Mouse (Mus musculus) frontal cortex, postnatal 14 days (tissue): ENCODE results near the gene Rabep1.

Experiments used
- DNase-seq, 2 experiments: peaks; one replicate each; pipeline ENCODE4 v3.0.0; 2022; ENCODE audit warnings: low spot score in 2 of 2

The Rabep1 gene

DNA sequence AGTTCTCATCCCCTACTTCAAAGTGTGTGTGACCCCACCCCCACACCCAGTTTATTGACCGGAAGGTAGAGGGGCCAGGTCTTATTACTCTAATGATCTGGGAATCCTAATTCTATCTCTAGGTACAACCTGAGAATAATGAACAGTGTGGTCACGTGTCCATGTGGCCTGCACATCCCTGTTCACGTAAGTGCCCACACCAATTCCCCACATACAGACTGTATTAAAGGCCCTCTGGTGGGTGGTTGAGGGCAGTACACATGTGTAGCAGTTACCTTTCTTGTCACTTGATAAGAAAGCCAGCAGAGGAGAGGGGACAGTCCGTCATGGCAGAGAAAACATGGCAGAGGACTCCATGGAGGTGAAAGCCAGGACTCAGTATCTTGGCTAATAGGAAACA is 129.4 kb downstream of the Rabep1 start:
- no peak for DNase-seq

DNA sequence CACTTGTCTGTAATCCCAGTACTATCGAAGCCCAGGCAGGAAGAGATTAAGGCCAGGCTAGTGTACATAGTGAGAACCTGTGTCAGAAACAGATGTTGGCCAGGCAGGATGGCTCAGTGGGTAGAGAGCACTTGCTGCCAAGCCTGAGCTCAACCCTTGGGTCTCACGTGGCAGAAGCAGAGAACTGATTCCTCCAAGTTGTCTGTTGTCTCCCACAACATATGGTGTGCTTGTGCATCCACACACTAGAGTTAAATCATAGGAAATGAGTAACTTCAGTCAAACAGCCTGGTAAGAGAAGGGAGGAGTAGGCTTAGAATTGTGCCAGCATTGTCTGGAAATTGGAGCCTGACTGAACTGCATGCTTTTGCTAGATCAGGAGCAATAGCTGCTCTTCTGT is 130.6 kb downstream of the Rabep1 start:
- DNase-seq: no peak

DNA sequence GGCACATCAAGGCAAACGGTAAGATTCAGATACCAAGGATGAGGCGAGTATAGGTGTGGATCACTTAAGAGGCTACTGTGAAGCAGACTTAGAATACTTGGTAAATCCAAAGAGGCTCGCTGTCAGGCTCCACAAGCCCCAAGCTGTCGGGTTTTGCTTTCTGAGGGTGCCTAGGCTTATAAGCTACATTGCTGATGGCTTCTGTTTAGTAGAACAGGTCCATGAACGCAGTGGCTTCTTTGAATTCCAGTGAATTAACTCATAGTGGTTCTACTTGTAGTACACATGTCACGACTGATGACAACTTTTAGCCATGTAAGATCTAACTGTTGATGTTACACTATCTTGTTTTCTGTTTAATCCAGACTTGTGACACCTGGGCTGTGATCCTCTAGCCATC is 132.7 kb downstream of the Rabep1 start:
- DNase-seq: no peak

DNA sequence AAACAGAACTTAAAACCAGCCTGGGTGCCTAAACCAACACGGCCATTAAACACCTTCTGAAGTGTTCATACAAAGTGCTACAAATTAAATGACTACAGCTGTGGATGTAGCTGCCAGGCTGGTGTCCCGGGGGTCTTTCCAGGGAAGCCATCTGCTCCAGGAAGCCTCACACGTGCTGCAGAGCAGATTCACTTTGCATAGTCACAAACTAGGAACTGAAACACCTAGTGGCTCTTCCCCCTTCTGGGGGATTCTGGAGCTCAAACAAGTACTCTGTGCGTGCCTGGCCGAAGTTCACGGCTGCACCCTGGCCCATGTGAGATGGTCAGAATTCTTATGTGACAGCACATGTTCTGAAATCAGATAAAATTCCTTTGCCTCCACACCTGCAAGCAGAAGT is 135.7 kb downstream of the Rabep1 start:
- no peak for DNase-seq

DNA sequence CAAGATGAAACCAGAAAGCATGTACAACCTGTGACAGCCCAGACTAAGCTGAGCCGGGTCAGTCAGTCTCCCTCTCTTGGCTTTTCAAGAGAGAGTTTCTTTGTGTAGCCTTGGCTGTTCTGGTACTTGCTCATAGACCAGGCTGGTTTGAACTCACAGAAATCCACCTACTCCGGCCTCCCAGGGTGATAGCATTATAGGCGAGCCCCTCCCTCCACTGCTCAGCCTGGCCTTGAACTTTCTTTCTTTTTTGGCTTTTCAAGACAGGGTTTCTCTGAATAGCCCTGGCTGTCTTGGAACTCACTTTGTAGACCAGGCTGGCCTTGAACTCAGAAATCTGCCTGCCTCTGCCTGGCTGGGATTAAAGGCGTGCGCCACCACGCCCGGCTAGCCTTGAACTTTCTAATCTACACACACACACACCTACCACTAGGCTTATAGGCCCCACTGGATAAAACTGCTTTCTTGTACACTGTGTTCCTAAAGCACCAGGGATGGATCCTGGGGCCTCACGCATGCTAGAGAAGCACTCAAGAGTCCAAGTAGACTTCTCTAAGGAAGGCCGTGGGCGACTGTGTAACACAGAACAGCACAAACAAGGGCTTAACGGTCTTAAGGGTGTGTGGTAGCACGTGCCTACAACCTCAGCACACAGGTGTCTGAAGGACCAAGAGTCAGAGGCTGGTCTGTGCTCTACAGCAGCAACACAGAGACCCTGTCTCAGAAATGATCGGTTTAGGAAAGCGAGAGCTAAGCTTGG is 136.4 kb downstream of the Rabep1 start:
- DNase-seq: no peak

DNA sequence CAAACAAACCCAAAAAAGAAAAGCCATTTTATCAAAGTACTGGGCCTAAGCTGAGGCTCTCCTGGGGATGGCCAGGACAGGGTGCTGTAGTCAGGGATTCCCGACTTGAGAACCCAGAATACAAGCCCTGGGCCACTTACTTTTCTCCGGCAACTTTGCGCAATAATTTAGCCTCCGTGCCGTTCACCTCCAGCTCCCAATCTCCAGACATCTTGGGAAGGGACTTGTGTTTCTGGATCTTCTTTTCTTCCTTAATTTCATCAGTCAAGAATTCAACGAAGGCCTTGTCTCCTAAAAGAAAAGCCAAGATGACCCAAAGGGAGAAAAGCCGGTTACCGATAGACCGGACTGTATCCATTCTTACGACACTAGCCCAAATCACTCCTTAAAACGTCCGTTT is 137.5 kb downstream of the Rabep1 start:
- DNase-seq: no peak

DNA sequence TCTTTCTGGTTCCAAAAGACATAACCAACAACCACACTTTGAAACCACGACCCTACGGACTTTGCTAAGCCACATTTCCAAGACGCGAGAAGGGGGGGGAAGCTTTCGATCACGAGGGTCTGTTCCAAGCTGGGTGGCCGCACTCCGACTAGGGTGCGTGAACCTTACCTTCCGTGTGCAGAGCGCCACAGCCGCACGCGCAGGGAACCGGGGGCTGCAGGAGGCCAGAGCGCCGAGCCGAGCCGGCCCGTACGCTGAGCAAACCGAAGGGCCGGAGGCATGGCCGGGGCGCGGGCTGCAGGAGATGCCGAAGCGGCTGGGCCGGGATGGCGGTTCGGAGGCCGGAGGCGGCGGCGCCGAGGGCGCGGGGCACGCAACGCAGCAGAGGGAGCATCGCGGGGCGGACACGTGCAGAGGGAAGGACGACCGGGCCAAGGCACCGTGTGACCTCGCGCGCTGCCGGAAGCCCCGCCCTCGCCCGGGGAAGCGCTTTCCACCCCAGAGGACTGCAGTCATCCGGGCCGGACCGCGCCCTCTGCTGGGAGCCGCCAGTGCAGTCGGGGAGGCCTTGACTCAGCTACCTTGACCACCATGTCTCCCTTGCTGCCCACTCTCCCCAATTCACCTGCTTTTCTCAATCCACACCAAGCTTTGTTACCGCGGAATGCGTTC is 138.1 kb downstream of the Rabep1 start, which contains the start of gene C1qbp:
Gene C1qbp, minus strand, starts transcription at position 470 of the 672 bp plus-strand sequence.
- peak; percentile 81 to 90 for DNase-seq
